Mouse (Mus musculus) cerebellum, adult 2 months (tissue): ENCODE results near the gene Nr6a1.

Source experiments
- CTCF ChIP-seq: fragments of 200-500 bp; IDR thresholded peaks from 2 replicates; pipeline ENCODE4 v1.5.1; 2011; ENCODE audit warnings: low read depth, mild to moderate bottlenecking, control low read depth, low read length, moderate library complexity, borderline replicate concordance; ENCODE audit not compliant: insufficient read depth
- POLR2A ChIP-seq: fragments of 200-500 bp; IDR thresholded peaks from 2 replicates; pipeline ENCODE4 v1.6.1; 2011; ENCODE audit warnings: low read length, control low read depth, borderline replicate concordance; ENCODE audit not compliant: insufficient read depth

GRCm38 (mm10) chr2:38739847-38740246 is 187.6 kb downstream of the Nr6a1 start:
- TF ChIP-seq POLR2A (no peak), CTCF (no peak)
